Mouse (Mus musculus): ENCODE results near the gene Syce1.
A peak's percentile ranks its signal among the peaks of the same experiment; 100 is the strongest.

The Syce1 gene

GRCm38 (mm10) chr7:140787406-140788052, at the start of gene Syce1:
Gene Syce1, minus strand, starts transcription at chr7:140787852.
- DNase-seq: no peak

DNA sequence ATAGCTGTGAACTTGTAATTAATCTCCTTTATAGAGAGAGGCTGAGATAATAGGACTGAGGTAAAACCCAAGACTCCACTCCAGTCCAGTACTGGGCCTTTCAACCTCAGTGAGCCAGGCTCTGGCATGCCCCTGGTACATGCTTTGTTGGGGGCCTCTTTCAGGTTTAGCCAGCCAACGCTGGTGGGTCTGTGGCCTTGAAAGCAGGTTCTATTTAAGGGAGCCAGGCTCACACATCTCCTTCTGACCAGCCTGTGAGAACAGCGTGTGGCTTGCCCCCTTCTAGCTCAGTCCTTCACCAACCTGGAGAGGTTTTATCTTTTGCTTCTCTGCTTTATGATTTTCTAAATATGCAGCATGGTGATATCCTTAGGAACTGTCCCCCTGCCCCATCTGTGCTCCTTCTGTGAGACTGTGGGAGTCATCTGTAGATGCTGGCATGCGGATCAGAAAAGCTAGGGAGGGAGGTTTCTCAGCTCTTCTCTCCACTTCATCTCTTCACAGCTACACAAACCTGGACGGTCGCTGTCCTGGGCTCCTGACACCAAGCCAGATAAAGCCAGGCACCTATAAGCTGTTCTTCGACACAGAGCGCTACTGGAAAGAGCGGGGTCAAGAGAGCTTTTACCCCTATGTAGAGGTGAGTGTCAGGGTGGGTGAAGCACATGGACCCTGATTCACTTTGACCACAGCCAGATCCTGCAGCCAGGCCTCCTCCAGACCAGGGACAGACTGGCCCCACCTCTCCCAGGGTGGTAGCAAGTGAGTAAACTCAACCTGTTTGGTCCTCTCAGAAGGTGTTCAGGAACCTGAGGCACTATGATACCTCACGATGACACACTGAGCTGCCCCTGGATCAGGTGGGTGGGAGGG, 48.8 kb upstream of the Syce1 start:
- no peak for DNase-seq

DNA sequence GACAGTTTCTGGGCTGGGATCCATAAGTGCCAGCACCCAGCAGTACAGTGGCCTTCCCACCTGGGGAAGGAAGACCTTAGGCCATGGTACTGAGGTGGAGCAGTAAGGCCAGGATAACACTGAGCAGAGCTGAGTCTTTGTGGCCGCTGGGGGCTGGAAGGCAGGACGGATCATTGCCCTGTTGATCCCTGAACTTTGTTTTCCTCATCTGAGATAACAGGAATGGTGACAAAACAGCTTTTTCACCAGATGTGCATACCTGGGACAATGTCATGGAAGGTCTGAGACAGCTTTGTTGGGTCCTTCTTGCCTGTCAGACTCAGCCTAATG, 48.1 kb upstream of the Syce1 start:
- no peak for DNase-seq

- no peak for DNase-seq
Observed at GRCm38 (mm10) chr7:140834968-140835757, 47.5 kb upstream of the Syce1 start, which contains the start of gene Urah. Gene Urah, plus strand, starts transcription at chr7:140835018.

GRCm38 (mm10) chr7:140833341-140833740, 45.7 kb upstream of the Syce1 start:
- no peak for DNase-seq

DNA sequence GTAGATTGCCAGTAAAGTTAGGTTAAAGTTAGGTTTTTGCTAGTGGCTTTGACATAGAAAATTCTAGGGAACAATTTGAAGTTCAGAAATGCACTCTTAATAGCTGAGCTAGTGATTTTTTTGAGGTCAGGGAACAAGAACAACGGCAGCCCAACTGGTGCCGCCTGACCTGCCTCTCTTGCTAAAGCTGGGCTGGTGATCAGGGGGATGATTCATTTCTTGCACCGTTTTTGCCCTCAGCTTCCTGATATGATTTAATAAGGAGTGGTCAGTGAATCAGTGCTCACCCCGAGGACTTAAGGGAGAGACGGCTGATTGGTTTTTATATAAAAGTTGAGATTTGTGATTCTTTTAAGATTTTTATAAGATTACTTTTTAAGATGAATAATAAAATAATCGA, 43.8 kb upstream of the Syce1 start:
- no peak for DNase-seq

GRCm38 (mm10) chr7:140828171-140828881, 40.7 kb upstream of the Syce1 start:
- DNase-seq: no peak

GRCm38 (mm10) chr7:140822731-140823130, 35.1 kb upstream of the Syce1 start:
- DNase-seq: no peak

DNA sequence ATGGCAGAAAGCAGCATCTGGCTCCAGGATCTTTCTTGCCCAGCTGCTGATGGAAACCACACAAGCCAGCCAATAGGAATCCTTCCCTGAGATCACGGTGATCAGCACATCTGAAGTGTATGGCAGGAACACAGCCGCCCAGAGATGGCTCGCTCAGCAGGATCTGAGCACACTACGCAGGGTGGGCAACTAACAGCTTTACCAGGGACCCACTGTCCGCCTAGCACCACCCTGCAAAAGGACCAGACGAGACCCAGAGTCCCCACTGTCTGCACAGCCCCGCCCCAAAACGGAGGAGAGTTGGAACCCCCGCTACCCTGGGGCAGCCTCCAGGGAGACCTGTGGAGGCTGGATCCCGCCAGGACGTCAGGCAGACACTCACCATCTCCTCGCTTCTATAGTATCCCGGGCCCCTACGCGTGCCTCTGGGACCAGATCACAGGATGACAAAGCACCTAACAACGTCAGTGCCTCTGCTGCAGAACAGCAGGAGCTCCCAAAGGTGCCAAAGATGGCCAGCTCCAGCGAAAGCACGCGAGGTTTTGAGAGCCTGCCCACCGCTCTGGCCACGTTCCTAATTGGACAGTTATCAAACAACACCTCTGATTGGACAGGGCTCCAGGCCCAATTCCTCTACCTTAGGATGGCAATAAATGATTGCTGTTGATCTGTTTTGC, 34.1 kb upstream of the Syce1 start, which contains the start of gene Zfp941:
TSS of gene Zfp941 (minus strand) at position 526 of the 677 bp plus-strand sequence.
- no peak for DNase-seq

DNA sequence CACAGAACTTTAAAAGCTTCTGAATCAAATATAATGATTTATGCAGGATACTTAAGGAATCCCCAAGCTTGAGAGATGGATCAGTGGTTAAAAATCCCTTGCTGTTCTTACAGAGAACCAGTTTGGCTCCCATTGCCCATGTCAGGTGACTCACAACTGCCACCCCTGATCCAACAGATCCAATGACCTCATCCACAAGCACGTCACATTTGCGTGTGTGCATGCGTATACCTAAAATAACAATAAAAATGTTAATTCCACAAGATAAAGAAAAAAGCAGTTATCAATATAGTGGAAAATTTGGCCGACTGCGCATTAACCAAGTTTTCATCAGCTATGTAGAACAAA, 33.6 kb upstream of the Syce1 start:
- no peak for DNase-seq

DNA sequence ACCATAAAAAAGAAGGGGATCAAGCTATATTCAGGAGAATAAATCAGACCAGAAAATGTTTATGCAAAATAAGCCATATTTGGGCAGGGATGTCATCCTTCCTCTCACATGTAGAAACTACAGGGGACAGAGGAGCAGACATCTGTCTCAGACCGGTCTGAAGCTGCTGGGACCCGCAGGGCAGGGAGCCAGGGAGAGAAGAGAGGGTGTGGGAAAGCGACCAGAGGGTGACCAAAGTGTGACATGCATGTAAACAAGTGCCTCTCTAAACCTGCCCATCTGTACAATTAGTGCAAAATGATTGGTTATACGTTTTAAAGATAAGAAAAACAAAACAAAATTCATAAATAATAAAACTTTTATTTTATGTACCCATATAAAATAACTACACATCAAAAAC, 32.5 kb upstream of the Syce1 start:
- no peak for DNase-seq

DNA sequence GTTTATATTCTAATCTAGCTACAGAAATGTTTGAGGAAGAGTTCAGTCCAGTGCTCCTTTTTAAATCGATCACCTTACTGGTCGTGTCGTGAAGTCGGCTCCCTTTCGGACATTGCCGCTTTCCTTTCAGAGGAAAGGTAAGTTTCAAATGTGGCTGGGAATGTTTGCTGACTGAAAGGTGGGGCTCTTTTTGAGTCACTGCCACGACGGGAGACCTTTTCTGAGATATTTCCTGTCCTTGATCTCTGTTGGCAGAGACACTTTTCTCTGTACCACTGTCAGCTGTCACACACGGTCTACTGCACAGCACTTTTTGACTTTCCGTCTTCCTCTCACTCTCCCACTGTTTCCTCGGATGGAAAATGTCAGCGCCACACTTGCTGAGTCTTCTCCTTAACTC, 25.2 kb upstream of the Syce1 start:
- DNase-seq: no peak

GRCm38 (mm10) chr7:140811714-140812113, 24.1 kb upstream of the Syce1 start:
- no peak for DNase-seq

DNA sequence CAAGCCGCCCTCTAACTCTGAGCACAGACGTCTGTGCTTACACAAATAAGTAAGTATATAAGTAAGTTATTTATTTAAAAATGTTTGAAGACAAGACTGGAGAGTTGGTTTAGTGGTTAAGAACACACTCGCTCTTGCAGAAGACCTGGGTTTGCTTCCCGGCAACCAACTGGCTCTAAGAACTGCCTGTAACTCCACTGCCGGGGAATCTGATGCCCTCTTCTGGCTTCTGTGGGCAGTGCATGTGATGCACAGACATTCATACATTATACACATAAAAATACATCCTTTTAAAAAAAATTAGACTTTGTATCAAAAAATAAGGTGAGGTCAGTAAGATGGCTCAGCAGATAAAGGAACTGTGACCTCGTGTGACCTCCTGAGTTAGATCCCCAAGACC, 22.8 kb upstream of the Syce1 start:
- no peak for DNase-seq

GRCm38 (mm10) chr7:140805704-140806103, 18.1 kb upstream of the Syce1 start:
- DNase-seq: peak; percentile 22 to 27

- DNase-seq: no peak
Observed at GRCm38 (mm10) chr7:140802629-140803028, 15.0 kb upstream of the Syce1 start.

- no peak for DNase-seq
Observed at GRCm38 (mm10) chr7:140798212-140798611, 10.6 kb upstream of the Syce1 start.

DNA sequence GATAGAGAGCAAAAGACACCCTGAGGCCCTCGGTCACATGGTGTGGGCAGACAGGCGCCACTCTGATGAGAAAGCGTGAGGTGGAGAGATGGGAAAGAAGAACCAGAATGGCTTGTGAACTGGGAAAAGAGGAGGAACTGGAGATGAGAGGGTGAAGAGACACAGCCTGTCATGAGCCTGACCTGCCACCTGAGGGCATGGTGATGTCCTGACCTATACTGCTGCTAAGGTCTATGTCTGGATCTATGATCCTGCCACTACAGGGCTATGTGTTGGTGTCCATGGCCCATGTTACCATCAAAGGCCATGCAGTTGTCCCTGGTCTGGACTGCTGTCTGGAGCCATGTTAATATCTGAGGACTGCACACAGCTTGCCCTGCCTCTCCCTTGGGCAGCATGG, 10.0 kb upstream of the Syce1 start:
- no peak for DNase-seq

DNA sequence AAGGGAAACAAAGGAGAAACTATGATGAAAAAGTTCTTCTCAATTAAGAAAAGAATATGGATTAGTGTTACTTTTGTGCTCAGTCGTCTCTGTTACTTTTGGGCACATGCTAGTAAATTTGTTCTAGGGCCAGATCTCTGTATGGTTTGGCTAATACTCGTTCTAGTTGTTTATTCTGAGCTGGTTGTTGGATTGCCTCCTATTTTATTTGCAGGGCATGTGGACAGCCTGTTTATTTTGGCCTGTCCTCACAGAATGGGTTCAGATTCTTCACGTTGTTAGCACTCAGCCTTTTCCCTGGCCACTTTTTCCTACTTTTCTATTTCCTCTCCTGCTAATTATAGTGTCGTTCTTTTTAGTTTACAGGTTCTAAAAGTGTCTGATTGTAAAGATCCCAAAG, 5.9 kb upstream of the Syce1 start:
- no peak for DNase-seq

- DNase-seq: no peak
Observed at GRCm38 (mm10) chr7:140788053-140788435, 392 bp upstream of the Syce1 start.

DNA sequence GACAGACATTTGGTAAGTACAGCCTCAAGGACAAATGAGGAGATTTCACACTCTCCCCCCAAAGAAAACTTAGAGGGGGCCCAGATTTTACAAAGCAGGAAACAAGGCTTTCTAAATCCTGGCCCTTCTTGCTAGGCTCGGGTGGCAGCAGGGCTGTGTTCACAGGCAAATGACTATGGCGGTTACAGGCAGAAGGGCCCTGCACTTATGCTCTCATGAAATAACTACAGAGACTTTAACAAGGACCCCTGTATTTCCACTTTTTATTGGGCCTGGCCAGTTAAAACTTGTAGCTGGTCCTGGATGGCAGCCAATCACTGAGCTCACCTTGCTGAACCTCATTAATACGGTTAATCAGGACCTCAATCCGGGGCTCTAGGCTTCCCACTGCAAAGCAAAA, 7.1 kb downstream of the Syce1 start:
- DNase-seq: no peak
